Mouse (Mus musculus): ENCODE measurements at regions not wholly inside any gene's neighbourhood (a gene's known extent, or its start where the extent isn't known, plus 50 kb on each side); places are given as distances from the start of the nearest gene placed in this dataset.

DNA sequence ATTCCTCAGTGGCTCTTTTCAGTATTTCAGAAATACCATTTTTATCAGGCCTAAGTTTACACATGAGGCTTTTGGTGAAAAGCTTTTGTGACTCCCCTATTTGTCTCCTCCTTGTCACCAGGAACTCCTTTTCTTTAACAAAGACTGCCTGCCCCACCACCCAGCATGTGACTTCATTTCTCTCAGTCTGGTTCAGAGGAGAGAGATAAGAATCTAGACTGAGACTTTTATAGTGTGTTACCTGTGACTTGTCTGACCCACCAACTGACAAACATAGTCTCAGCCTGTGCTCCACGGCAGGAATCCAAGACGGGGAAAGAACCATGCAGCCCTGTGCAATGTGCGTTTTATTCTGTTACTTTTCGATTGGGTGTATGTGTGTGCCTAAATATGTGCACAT lies 260.4 kb downstream of the Sox4 start:
- DNase-seq (ENCODE audit: low spot score) = no peak

DNA sequence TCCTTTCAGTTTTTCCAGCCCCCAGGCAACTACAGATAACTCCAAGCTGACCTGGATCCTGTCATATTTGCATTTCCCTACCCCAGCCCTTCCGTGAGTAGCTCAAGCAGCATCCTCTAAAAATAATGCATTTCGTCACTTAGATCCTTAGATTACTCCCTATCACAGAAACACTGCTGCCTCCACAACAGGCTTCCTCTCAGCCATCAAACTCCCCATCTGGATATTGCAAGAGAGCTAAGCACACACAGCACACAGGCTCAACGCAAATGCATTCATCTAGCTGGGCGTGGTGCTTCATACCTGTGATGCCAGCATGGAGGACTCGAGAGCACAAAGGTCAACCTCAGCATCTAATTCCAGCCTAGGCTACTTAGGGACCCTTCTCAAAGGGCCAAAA lies 260.9 kb downstream of the Sox4 start:
- peak; percentile 28 for DNase-seq (ENCODE audit: low spot score)

DNA sequence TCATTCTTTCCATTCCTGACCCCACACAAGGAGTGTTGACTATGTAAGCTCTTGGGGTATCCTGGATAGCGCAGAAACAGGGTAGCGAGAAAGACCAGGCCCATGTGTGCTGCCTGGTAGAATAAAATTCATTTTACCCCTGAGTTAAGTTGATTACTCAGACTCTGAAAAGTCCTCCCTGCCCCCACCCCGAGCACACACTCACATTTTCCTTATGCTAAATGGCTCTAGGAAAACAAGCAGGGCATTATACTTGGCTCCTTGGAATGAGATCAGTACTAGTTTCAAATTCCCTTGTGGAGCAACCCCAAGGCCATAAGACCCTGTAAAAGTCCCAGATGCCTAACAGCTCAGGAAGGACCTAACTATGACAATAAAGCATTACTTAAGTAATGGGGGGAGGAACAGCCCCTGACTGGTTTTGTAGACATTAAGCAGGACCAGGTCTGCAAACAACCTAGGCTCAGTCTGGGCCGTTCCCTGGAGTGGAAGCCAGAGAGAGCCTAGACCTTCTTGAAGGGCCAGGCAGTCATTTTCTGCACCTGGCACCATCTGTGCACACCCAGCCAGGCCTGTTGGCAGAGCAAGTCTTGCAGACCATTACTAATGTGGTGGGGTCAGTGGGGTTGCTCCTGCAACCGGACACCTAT lies 262.9 kb downstream of the Sox4 start:
- peak; percentile 81 for DNase-seq (ENCODE audit: low spot score)

DNA sequence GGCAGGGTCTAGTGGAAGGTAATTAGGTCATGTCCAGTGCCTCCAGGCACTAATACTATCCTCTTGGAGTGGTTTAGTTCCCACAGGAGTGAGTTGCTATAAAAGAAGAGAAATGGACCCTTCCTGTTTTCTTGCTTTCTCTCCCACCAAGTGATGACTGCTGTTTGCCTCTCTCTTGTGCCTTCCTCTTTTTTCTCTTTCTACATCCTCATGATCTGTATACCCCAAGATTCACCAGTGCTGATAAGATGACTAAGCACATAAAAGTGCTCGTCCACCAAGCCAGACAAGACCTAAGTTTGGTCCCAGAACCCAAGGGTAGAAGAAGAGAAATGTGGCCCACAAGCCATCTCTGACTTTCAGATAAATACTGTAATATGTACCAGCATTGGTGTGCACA lies 265.7 kb downstream of the Sox4 start:
- no peak for DNase-seq (ENCODE audit: low spot score)

DNA sequence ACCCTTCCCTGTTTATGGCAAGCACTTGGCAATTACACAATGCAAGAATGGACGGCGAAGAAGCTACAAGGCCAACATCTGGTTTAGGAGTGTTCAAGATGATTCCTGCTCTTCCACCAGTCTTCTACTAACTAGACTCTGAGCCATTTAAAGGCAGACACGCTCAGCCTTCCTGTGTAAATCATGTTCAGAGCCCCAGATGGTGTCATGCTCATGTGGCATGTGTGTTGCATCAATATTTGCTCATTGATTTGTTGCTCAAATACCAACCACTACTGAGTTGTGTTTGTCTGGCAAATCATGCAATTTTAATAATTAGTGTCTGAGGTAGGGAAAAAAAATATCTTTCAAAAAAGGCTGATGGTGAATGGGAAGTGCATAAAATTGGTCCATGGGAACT lies 269.2 kb downstream of the Sox4 start:
- DNase-seq (ENCODE audit: low spot score) = no peak

DNA sequence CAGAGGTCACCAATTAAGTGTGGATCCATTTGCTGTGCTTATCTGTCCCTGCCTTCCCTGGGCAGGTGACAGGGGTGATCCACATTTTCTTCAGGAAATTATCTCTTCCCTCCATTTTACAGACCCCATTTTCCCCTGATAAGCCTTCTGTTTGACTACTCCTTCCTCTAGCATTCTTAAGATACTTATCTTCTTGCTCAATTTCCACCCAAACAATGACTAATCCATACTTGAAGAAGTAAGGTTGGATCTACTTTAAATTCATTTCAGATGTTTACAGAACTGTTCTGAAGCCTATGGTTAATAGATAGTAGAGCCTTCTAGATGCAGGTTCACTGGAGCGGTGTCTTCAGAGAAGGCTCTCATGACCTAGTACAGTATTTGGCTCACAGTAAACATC lies 273.2 kb downstream of the Sox4 start:
- no peak for DNase-seq (ENCODE audit: low spot score)

DNA sequence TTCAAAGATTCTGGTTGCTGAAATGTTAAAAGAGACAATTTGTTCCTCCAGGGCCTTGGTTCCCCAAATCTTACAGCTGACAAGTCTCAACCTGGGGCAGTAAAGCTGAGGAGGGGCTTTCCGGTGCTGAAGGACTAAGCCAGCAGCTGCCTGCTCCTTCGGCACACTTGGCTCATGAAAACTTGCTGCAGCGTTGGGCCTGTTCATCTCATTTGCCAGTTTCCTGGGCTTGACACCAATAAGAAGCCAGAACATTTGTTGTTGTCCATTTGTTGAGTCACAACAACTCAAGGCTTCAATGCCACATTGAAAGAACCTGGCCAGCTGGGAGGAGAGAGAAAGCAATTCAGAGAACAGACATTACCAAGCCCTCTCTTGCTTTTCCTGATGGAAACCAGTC lies 279.9 kb downstream of the Sox4 start:
- DNase-seq (ENCODE audit: low spot score) = no peak

DNA sequence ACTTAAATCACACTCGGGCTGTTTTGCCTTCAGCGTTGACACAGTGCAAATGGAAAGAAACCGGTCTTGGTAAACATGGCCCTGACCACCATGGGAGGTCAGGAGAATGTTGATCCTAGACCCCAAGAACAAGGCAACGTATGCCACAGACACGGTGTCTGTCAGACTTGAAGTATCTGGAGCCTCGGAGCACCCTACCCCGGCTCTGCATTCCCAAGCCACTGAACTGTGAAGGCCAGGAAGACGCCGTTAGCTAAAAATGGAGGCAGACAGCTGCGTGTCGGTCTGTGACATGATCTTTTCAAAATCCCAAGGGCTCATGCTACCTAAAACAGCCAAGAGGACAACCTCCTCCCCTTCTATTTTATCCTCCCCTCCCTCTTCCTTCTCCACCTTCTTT lies 282.0 kb downstream of the Sox4 start:
- DNase-seq (ENCODE audit: low spot score) = no peak

DNA sequence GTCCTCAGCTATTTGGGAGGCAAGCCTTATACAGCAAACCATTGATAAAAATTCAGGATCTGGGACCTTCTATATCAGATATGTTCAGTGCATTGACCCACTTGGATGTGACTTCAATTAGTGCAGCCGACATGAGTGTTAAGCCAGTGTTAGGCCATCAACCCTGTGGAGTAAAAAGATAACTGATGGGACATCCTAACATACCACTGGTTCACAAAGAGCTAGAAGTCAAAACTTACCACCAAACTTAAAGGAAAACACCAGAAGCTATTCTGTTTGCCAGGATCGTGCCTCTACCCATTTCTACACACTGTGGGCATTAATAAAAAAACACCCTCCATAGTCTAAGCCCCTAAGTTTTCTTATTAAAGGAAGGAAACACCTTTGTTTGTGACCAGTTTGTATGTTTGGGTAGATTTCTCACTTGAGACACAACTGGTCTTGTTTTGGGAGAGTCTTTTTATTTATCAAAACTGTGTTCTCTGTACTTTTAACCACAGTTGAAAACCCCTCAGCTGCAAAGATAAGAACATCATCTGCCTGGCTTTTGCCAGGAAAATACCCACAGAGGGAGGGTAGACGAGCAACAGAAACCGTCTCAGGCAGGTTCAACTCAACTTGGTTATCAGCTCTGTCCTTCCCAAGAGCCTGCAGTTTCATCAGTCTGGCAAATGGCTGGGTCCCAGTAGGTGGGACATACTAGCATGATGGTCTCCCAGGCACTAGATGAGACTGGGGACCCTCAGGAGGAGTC lies 283.5 kb downstream of the Sox4 start:
- DNase-seq (ENCODE audit: low spot score) = no peak

DNA sequence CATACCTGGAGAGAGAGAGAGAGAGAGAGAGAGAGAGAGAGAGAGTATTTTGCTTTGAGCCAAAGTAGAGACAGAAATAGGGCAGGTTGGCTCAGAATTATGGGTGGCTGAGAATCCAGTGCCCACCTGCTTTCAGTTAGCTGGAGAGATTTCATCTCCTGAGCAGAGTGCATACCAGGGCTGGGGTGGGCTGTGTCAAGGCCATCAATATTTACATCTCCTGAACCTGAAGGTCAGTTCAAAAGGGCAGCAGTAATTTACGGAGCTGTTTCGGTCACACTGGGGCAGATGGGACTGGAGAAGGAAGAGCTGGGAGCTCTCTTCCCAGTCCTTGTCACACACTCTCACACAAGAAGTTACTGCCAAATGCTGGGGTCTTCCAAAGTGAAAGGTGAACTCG lies 286.7 kb downstream of the Sox4 start:
- no peak for DNase-seq (ENCODE audit: low spot score)

DNA sequence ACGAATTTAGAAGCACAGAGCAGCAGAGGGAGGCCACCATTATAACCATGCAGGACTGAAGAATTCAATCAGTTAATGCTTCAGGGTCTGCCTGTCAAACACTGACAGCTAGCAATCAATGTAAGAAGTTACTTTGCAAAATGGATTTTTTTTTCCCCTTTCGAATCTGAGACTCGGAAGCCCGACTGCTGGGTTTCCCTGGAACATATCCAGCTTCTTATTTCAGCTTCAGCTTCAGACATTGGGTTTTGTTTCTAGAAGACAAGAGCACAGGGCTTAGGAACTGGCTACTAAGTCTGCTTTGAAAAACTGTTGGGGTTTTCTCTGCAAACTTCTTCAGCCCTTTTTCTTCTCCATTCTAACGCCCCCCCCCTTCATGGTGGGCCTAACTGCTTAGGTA lies 288.4 kb downstream of the Sox4 start:
- DNase-seq (ENCODE audit: low spot score) = peak; percentile 10

DNA sequence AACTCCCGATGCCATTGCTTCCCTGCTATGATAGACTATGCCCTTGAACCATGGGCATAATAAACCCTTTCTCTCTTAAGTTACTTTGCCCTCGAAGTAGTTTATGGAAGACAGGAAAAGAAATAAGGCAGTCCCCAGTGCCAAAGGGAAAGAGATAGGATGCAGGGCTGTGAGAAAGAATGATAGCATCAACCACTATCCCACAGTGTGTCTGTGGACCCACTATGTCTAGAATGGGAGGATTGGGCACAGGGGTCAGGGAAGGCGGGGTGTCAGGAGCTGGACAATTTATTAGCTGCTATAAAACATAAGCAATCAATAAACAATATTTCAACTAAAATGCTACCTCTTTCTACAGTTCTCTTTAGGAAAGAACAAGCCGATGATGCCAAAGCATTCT lies 288.8 kb downstream of the Sox4 start:
- no peak for DNase-seq (ENCODE audit: low spot score)

DNA sequence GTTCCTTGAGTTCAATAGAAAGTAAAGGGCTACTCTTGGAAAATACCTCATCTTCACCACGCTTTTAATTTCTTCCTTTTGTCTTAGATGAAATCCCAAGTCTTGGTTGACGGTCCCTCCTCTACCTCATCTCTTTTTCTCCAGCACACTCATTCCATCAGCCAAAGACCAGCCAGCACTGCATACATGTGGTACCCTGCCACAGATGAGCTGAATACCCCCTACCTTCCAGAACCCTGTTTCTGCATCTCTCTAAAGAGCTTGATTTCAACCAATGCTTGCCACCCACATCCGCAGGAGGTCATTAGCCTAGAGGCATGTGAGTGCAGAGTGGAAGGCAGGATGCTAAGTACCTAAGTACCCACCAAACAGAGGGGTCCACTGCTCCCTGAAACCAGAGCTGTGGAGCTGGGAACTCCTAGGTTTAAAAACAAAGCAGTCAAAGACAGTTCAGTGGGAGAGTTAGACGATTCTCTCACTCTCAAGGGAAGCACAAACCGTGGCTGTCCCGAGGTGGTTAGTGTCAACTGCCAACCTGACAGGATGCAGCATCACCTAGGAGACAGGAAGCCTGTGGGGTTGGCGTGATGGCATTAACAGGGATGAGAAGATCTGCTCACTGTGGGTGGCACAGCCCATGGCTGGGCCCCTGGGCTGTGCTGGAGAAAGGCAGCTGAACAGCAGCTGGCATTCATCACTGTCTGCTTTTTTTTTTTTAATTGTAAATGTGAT lies 289.4 kb downstream of the Sox4 start:
- DNase-seq (ENCODE audit: low spot score) = peak; percentile 90

DNA sequence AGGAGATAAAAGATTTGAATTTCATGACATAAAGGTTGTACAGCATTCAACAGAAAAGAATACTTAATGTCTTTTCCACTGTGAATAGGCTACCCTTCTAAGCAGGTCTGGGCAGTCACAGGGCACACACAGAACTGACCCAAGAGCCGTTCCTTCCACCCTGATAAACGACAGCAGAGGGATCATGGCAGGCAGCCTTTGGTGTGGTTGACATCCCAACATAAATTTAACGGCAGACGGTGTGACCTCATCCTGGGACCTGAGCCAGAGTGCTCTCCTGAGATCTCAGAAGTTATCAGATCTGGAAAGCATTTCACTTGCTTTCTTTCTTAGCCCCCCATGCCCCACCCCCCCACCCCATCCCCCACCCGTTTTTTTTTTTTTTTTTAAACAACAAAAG lies 290.1 kb downstream of the Sox4 start:
- DNase-seq (ENCODE audit: low spot score) = peak; percentile 88

DNA sequence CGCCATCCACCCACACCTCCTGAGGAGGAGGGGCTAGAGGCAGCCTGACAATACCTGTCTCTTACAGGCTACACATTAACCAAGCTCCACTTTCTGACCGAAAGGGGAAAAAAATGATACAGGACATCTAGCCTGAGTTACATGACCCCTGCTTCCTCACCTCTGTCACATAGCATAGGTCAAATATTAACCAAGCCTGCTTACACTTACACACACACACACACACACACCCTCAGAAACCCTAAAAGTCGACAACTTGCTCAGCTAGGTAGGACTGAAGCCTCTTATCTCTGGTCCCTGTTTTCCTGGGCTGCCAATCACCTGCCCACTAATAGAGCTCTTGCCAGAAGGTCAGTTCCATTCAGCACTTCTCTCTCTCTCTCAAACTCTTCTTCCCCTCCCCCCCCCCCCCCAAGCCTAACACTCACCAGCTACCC lies 291.2 kb downstream of the Sox4 start:
- no peak for DNase-seq (ENCODE audit: low spot score)

DNA sequence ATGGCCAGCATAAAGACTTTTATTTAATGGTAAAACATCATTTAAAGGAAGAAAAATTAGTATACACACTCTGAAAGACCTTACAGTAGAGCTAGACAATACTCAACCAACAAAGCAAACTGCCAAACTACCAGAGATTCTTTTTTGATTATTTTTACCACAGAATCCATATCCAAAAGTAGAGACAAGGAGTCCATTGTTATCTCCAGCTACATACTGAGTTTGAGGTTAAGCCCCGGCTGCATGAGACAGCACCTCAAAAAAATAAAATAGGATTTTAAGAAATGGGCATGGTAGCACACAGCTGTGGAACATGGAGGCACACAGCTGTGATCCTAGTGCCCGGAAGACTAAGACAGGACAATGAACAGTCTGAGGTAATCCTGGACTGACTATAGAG lies 293.4 kb downstream of the Sox4 start:
- no peak for DNase-seq (ENCODE audit: low spot score)

DNA sequence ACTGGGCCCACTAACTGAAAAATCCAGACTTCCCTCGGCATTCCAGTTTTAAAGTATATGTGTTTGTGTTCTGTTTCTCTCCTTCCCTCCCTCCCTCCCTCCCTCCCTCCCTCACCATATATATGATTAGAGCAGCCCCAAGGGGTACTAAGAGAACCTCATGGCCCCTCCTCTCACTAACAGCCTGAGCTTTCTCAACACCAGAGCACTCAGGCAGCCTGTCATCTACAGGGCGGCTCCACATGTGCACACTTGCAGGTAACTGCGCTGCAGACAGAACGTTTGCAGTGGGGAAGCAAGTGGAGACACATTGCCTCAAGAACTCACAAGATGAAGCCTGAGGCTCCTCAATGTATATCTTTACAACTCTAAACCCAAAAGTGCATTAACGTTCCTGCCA lies 294.9 kb downstream of the Sox4 start:
- no peak for DNase-seq (ENCODE audit: low spot score)

DNA sequence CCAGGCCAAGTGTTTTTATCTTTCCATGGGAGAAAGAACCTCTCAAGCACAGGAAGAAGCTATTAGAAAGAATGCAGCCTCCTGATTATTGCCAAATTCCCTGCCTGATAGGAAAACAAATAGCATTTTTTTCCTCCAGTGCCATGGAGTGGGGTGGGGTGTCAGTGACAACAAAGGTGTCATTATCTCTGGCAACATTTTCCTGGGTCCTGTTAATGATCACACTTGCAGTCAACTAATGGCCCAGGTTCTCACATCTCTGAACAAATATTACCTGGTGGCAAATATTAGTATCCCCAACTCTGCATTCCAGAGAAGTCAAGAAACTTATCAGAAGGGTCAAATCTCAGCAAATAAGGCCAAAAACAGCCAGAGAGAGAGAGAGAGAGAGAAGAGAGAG lies 298.6 kb downstream of the Sox4 start:
- no peak for DNase-seq (ENCODE audit: low spot score)

DNA sequence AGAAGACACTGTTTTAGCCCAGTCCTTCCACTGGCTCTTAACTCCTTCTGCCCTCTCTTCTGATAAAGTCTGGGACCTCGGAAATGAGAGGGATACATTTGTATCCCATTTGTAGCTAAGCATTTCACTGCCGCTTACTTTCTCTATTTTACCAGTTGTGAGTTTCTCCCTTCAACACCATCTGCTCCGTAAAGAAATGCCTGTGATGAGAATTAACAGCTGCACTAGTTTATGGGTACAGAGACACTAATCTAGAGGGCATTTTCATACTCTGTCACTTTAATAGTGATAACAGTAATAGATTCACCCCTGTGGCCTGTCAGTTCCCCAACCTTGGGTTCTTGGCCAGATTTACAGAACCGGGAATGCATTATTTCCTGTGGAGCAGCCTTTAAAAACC lies 300.2 kb downstream of the Sox4 start:
- no peak for DNase-seq (ENCODE audit: low spot score)

DNA sequence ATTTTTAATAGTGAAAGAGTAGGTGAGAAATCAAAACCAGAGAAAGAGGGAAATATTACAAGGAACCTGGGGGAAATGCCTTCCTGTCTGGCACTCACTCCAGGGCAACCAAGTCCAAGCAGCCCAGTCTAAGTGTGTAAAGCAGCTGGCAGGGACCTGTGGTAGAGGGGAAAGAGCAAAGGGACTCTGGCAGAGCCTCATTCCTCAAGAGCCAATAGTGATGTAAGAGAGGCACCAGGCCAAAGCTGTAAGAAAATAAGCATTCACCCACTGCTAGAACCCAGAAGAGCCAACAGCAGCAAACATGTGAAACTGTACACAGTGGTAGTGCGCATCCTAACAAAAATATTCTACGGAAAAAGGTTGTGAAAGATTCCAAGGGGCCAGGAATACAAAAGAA lies 301.7 kb downstream of the Sox4 start:
- DNase-seq (ENCODE audit: low spot score) = no peak

DNA sequence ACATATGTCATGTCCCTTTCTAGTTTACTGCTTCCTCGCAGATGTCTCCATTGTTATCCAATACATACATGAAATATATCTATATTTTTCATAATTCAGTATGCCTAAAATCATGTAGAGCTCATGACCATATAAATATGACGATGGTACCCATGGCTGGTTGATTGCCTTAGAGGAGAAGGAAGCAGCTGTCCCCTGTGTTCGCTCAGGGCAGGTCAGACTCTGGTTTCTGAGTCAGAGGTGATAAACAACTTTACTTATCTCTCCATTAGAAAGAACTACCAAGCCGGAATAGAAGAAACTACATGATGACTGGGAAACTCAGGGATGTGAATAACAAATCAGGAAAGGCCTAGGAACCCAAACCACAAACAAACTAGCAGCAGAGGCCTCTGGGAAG lies 307.6 kb downstream of the Sox4 start:
- no peak for DNase-seq (ENCODE audit: low spot score)

DNA sequence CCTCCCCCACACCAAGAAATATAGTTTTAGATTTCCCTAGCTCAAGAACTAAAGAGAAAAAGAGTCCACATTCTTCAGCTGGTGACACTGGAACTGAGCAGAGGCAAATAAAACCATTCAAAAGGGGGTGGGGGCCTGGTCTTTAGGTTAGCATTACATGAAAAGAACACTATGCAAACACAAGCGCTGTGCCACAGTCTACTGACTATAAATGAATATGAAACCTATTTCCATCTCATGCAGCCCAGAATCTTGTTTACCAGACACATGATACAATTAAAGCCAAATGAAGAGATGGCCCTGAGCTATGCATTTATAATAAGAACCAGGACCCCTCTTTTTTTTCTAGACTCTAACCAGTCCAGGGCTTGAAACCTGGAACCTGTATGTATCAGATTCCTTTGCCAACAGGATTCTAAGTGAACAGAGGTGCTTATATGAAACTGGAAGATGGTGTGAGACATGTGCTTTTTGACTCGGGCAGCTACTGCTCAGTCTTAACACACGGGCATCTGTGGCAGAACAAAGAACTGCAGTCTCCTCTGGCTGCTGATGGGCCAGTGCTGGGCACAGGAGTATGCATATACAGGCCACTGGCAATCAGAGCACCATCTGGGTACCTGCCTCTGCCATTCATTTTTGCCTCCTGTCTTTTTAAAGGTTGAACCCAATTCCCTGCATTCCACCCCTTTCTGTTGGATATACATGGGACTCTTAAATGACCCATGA lies 308.5 kb downstream of the Sox4 start:
- no peak for DNase-seq (ENCODE audit: low spot score)

DNA sequence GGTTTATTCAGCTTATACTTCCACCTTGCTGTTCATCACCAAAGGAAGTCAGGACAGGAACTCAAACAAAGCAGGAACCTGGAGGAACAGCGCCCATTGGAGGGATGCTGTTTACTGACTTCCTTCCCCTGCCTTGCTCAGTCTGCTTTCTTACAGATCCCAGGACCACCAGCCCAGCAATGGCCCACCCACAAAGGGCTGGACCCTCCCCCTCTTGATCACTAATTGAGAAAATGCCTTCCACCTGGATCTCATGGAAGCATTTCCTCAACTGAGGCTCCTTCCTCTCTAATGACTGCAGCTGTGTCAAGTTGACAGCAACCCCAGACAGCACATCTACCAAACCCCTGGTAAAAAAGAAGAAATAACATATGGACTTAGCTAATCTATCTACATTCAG lies 312.7 kb downstream of the Sox4 start:
- DNase-seq (ENCODE audit: low spot score) = no peak

Measured in MN1 (cell line).